Mouse (Mus musculus): ENCODE measurements around the gene Tgif1. TPM values are rescaled to one million over a fixed set of nuclear protein-coding genes. Genes with fewer than 3 reads are reported as not detected.

Gene Tgif1
- polyA plus RNA-seq, 1 experiment, result 75.2 TPM

GRCm38 (mm10) chr17:70805866-70806265 is 47.5 kb downstream of the Tgif1 start:
- H3K4me2 ChIP-seq (ENCODE audit: low read depth), result no peak overlapping the region
- no peak for TF ChIP-seq POLR2A (IDR thresholded peaks at IDR 0.05; ENCODE audit: insufficient read length, low read depth)
- no peak for TF ChIP-seq POLR2AphosphoS2 (IDR thresholded peaks at IDR 0.05; ENCODE audit: insufficient read length, low read depth)
- no peak for TF ChIP-seq MYOD1 (IDR thresholded peaks at IDR 0.05; ENCODE audit: control insufficient read depth in 1 of 3, insufficient read length in 2 of 3, low read depth in 2 of 3)
- no peak for TF ChIP-seq CEBPB (IDR thresholded peaks at IDR 0.05; ENCODE audit: insufficient read depth, poor library complexity, severe bottlenecking)
- TF ChIP-seq E2F4 (IDR thresholded peaks at IDR 0.05; ENCODE audit: insufficient read depth), result no peak
- TF ChIP-seq MAX (IDR thresholded peaks at IDR 0.05; ENCODE audit: low read depth), result no peak
- no peak for TF ChIP-seq USF1 (IDR thresholded peaks at IDR 0.05; ENCODE audit: low read depth)
- TF ChIP-seq REST (IDR thresholded peaks at IDR 0.05; ENCODE audit: insufficient read depth, insufficient read length), result no peak
- no peak for TF ChIP-seq SRF (IDR thresholded peaks at IDR 0.05; ENCODE audit: control insufficient read depth, insufficient read length, low read depth)
- TF ChIP-seq TCF3 (IDR thresholded peaks at IDR 0.05; ENCODE audit: insufficient read length, low read depth), result no peak
- TF ChIP-seq MYOG (IDR thresholded peaks at IDR 0.05; ENCODE audit: control insufficient read depth in 1 of 3, insufficient read depth in 1 of 3, insufficient read length in 2 of 3, low read depth in 2 of 3), result no peak
- TF ChIP-seq TCF12 (IDR thresholded peaks at IDR 0.05; ENCODE audit: insufficient read depth, poor library complexity, severe bottlenecking), result no peak
- H3K27me3 ChIP-seq (ENCODE audit: control insufficient read depth, insufficient read depth, insufficient read length), result no peaks in the 10 kb centered on the region
- no peaks in the 10 kb centered on the region for H3K36me3 ChIP-seq (ENCODE audit: control insufficient read depth, insufficient read depth)
- H3K79me2 ChIP-seq (ENCODE audit: control insufficient read depth, insufficient read depth), result no peaks in the 10 kb centered on the region
- no peak overlapping the region for H3K4me3 ChIP-seq
- no peak overlapping the region for H3ac ChIP-seq (ENCODE audit: control insufficient read depth, insufficient read length)

DNA sequence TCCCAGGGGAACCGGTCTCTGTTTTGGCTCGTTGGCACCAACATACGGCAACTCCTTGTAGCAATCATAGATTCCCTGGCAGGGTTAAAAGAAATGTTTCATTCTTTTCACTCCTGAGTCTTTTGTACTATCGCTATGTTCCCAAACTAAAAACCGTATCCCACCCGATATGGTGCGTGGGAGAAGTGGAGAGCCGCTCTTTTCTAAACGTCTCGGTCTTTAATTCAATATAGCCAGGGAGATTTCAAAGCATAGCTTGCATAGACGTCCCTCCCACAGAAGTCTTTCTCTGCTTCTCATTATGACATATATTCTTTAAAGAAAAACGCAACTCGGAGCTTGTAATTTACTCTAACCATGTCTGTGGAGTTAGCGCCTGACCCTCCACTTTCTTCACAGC is 51.3 kb downstream of the Tgif1 start:
- no peak for TF ChIP-seq CEBPB (IDR thresholded peaks at IDR 0.05; ENCODE audit: insufficient read depth, poor library complexity, severe bottlenecking)
- no peak for TF ChIP-seq E2F4 (IDR thresholded peaks at IDR 0.05; ENCODE audit: insufficient read depth)
- no peak for TF ChIP-seq SRF (IDR thresholded peaks at IDR 0.05; ENCODE audit: control insufficient read depth, insufficient read length, low read depth)
- TF ChIP-seq MYOG (IDR thresholded peaks at IDR 0.05; ENCODE audit: control insufficient read depth in 1 of 3, insufficient read depth in 1 of 3, insufficient read length in 2 of 3, low read depth in 2 of 3), result no peak
- no peaks in the 10 kb centered on the region for H3K36me3 ChIP-seq (ENCODE audit: control insufficient read depth, insufficient read depth)
- H3K79me2 ChIP-seq (ENCODE audit: control insufficient read depth, insufficient read depth), result no peaks in the 10 kb centered on the region
- no peak overlapping the region for H3K4me2 ChIP-seq (ENCODE audit: low read depth)
- no peaks in the 10 kb centered on the region for H3K27me3 ChIP-seq (ENCODE audit: control insufficient read depth, insufficient read depth, insufficient read length)
- H3ac ChIP-seq (ENCODE audit: control insufficient read depth, insufficient read length), result no peak overlapping the region
- no peak overlapping the region for H3K4me3 ChIP-seq

GRCm38 (mm10) chr17:70799266-70799665 is 54.1 kb downstream of the Tgif1 start:
- Histone ChIP-seq H3K27me3 (ENCODE audit: control insufficient read depth, insufficient read depth, insufficient read length) (no peaks in the 10 kb centered on the region), H3K4me2 (ENCODE audit: low read depth) (no peak overlapping the region), H3ac (ENCODE audit: control insufficient read depth, insufficient read length) (no peak overlapping the region), H3K36me3 (ENCODE audit: control insufficient read depth, insufficient read depth) (no peaks in the 10 kb centered on the region), H3K79me2 (ENCODE audit: control insufficient read depth, insufficient read depth) (no peaks in the 10 kb centered on the region), H3K4me3 (no peak overlapping the region)
- TF ChIP-seq CEBPB (IDR thresholded peaks at IDR 0.05; ENCODE audit: insufficient read depth, poor library complexity, severe bottlenecking) (no peak), MYOG (IDR thresholded peaks at IDR 0.05; ENCODE audit: control insufficient read depth in 1 of 3, insufficient read depth in 1 of 3, insufficient read length in 2 of 3, low read depth in 2 of 3) (no peak), MYOD1 (IDR thresholded peaks at IDR 0.05; ENCODE audit: control insufficient read depth in 1 of 3, insufficient read length in 2 of 3, low read depth in 2 of 3) (no peak), E2F4 (IDR thresholded peaks at IDR 0.05; ENCODE audit: insufficient read depth) (no peak), REST (IDR thresholded peaks at IDR 0.05; ENCODE audit: insufficient read depth, insufficient read length) (no peak), POLR2AphosphoS2 (IDR thresholded peaks at IDR 0.05; ENCODE audit: insufficient read length, low read depth) (no peak), USF1 (IDR thresholded peaks at IDR 0.05; ENCODE audit: low read depth) (no peak), SRF (IDR thresholded peaks at IDR 0.05; ENCODE audit: control insufficient read depth, insufficient read length, low read depth) (no peak), POLR2A (IDR thresholded peaks at IDR 0.05; ENCODE audit: insufficient read length, low read depth) (no peak), MAX (IDR thresholded peaks at IDR 0.05; ENCODE audit: low read depth) (no peak), TCF3 (IDR thresholded peaks at IDR 0.05; ENCODE audit: insufficient read length, low read depth) (no peak), TCF12 (IDR thresholded peaks at IDR 0.05; ENCODE audit: insufficient read depth, poor library complexity, severe bottlenecking) (no peak)

- no peaks in the 10 kb centered on the region for H3K79me2 ChIP-seq (ENCODE audit: control insufficient read depth, insufficient read depth)
- H3K4me3 ChIP-seq, result no peak overlapping the region
- TF ChIP-seq USF1 (IDR thresholded peaks at IDR 0.05; ENCODE audit: low read depth), result no peak
- TF ChIP-seq MYOG (IDR thresholded peaks at IDR 0.05; ENCODE audit: control insufficient read depth in 1 of 3, insufficient read depth in 1 of 3, insufficient read length in 2 of 3, low read depth in 2 of 3), result no peak
- no peak for TF ChIP-seq POLR2AphosphoS2 (IDR thresholded peaks at IDR 0.05; ENCODE audit: insufficient read length, low read depth)
- TF ChIP-seq TCF12 (IDR thresholded peaks at IDR 0.05; ENCODE audit: insufficient read depth, poor library complexity, severe bottlenecking), result no peak
- no peak for TF ChIP-seq SRF (IDR thresholded peaks at IDR 0.05; ENCODE audit: control insufficient read depth, insufficient read length, low read depth)
- TF ChIP-seq POLR2A (IDR thresholded peaks at IDR 0.05; ENCODE audit: insufficient read length, low read depth), result no peak
- no peak for TF ChIP-seq E2F4 (IDR thresholded peaks at IDR 0.05; ENCODE audit: insufficient read depth)
- no peak for TF ChIP-seq MYOD1 (IDR thresholded peaks at IDR 0.05; ENCODE audit: control insufficient read depth in 1 of 3, insufficient read length in 2 of 3, low read depth in 2 of 3)
- no peak for TF ChIP-seq TCF3 (IDR thresholded peaks at IDR 0.05; ENCODE audit: insufficient read length, low read depth)
- no peak for TF ChIP-seq MAX (IDR thresholded peaks at IDR 0.05; ENCODE audit: low read depth)
- TF ChIP-seq CEBPB (IDR thresholded peaks at IDR 0.05; ENCODE audit: insufficient read depth, poor library complexity, severe bottlenecking), result no peak
- TF ChIP-seq REST (IDR thresholded peaks at IDR 0.05; ENCODE audit: insufficient read depth, insufficient read length), result no peak
- H3K4me2 ChIP-seq (ENCODE audit: low read depth), result peak overlapping the region; percentile 46
- H3K27me3 ChIP-seq (ENCODE audit: control insufficient read depth, insufficient read depth, insufficient read length), result no peaks in the 10 kb centered on the region
- H3ac ChIP-seq (ENCODE audit: control insufficient read depth, insufficient read length), result no peak overlapping the region
- H3K36me3 ChIP-seq (ENCODE audit: control insufficient read depth, insufficient read depth), result no peaks in the 10 kb centered on the region
These were observed 55.6 kb downstream of the Tgif1 start for GRCm38 (mm10) chr17:70797773-70798045.
